Mouse (Mus musculus): ENCODE data around the gene Ring1.

Ring1 gene

DNA sequence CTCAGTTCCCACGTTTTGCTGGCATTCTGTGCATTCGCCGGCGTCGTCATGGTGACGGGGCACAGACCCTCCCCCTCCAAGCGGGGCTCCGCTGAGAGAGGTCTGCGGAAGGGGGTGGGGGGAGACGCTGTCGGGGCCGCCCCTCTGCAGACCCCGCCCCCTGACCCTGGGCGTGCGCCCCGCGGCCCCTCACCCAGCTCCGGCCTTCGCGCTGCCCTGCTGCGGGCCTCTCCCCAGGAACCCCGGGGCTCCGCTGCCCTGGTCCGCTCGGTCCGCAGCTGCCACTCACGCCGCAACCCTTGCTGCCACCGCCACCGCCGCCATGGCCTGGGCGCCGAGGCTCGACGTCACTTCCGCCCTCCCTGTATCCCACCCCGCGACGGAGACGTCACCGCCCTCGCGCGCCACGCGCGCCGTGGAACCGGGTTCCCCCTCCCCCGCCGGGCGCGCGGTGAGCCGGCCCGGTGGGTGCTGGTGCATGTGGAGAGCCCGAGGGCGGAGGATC is at the start of gene Ring1:
TSS of gene Ring1 (minus strand) at position 364 of the 505 bp plus-strand sequence.
- peak; percentile 82 to 88 for DNase-seq (ENCODE audit: low spot score in 2 of 2)

DNA sequence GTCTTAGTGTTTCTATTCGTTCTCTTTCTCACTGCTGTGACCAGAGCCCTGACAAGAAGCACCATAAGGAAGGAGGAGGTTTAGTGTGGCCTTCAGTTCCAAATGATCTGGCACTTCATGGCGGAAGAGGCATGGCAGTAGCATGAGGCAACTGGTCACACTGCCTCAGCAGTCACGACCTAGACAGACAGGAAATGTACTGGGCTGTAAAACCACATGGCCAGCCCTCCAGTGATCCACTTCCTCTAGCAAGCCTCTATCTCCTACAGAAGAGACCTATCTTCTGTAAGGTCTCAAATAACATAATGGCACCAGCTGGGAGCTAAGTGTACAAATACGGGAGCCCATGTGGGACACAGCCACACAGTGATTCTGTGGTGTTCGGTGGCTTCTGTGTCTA is 47.6 kb upstream of the Ring1 start:
- no peak for DNase-seq (ENCODE audit: low spot score in 2 of 2)

DNA sequence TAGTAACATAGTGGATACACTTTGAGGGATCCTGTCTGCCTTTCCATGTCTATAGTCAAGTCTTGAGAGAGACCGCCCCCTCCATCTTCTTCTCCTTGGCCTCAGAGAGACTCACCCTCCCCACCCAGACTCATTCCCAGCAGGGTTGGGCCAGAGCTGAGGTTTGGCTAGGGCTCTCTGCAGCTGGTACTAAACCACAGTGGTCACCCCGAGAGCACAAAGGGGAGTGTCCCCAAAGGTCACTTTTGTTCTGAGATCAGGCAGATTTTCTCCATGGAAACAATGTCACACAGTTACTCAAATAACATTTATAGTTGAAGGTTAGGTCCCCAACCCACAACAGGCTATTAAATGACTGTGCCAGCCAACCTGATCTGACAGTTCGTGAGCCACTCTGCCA is 44.4 kb upstream of the Ring1 start:
- no peak for DNase-seq (ENCODE audit: low spot score in 2 of 2)

DNA sequence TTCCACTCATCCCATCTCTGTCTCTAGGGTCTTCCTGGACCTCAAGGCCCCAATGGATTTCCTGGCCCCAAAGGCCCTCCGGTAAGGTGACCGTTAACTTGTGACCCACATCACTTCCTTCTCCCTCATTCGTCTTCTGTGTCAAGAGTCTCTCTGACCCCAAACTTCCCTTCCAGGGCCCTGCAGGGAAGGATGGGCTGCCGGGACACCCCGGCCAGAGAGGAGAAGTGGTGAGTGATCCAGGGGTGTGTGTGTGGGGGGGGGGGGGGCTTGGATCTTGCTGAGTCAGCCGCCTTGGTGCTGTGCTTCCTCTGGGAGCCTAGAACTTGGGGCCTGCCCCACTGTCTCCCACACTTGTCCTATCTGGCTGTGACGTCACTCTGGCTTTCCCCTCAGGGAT is 32.7 kb upstream of the Ring1 start:
- DNase-seq (ENCODE audit: low spot score in 2 of 2): no peak

DNA sequence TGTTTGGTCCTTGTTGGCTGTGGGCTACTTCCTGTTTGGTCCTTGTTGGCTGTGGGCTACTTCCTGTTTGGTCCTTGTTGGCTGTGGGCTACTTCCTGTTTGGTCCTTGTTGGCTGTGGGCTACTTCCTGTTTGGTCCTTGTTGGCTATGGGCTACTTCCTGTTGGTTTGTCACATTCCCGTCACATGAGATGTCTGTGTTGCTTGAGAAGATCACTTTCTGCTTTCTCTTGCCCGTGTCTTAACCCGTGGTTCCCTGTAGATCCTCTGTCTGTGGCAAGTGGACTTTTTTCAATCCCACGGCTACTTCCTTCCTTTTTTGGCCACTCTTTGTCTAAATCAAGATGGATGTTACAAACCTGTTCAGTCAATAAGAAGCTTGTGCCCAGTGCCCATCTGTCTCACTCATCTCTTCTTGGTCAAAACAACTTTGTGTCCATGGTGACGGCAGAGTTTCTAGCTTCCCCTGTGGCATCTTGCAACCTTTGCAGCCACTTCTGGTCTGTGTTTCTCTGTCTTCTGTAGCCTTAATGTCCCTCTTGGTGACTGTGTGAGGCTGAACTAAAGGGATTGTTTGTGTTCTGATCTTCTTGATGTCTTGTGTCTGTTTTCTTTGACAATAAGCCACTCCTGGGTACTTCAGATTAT is 23.0 kb upstream of the Ring1 start:
- no peak for DNase-seq (ENCODE audit: low spot score in 2 of 2)

DNA sequence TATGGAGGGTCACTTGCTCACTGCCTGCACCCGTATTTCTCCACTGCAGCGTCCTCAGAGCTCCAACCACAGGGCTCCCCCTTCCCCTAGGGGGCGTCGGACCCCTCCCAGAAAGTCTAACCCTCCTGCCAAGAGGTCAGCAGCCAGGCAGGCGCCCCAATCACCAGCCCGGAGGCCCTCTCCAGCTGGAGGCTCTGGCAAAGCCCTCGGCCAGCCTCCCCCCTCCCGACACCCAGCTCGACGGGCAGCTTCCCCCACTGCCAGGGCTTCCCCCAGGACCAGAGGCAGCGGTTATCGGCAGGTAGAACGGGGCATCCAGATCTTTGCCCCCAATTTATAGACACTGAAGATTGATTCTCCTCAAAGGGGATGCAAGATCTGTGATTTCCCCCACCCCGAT is 21.5 kb upstream of the Ring1 start:
- no peak for DNase-seq (ENCODE audit: low spot score in 2 of 2)

DNA sequence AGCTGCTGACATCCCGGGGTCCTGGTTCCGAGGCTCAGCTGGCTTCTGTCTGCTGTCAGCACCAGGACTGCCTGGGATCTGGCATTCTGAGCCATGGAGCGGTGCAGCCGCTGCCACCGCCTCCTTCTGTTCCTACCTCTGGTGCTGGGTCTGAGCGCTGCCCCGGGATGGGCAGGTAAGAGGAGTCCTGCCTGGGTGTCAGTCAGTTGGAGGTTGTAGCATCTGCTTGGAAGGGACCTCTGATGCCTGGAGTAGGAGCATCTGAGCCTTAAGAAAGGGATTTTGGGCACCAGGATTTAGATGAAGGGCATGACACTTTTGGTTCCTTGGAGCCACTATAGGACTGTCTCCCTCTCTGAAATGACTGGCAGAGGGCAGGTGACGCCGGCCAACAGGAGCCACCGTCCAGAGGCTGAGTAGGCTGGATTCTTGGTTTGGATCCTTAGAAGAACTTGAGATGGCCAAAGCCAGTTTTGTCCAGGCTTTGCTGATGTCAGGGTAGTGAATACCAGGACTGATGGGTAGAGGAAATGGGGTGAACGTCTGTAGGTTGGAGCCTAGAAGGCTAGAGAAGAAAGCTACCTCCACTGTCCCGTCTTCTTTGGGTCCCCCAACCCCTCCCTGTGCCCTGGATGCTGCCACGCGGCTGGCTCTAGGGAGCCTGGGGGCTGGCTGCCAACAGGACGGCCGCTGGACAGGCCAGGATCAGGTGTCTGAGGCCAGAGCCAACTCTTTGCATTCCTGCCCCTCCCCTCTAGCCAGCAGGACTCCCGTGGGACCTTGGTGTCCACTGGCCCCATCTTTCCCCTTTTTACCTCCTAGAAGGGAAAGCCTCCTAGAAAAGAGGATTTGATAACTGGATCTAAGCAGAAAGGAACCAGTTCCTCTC is 15.3 kb upstream of the Ring1 start:
- DNase-seq (ENCODE audit: low spot score in 2 of 2): no peak

DNA sequence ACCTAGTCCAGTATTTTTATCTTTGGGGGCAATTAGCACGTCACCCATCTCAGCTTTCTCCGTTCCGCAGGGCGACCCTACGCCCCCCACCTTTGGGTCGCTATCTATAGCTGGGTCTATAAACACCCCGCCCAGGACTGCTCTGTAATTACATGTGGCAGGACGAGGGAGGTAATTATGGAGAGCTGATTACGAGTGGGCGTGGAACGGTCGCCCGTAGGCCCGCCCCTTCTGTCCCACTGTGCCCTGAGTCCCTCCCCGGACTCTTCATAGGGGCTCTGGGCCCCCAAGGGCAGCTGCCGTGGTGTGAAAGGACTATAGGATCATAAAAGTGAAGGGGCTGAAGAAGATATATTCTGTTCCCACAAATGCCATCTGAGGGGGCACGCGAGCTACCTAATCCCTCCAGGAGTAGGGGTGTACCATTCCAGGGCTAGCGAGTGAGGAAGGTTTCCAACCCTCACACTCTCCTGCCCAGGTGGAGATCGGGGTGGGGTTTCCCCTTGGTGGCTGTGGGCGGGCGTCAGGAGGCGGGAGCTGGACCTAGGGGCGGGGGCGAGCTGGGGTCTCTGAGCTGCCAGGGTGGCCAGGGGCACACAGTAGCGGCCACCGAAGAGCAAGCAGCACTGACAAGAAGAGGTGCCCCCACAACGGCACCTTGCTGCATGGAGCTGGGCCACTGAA is 14.5 kb upstream of the Ring1 start, which contains the start of gene Col11a2:
TSS of gene Col11a2 (plus strand) at position 560 of the 684 bp plus-strand sequence.
- no peak for DNase-seq (ENCODE audit: low spot score in 2 of 2)

DNA sequence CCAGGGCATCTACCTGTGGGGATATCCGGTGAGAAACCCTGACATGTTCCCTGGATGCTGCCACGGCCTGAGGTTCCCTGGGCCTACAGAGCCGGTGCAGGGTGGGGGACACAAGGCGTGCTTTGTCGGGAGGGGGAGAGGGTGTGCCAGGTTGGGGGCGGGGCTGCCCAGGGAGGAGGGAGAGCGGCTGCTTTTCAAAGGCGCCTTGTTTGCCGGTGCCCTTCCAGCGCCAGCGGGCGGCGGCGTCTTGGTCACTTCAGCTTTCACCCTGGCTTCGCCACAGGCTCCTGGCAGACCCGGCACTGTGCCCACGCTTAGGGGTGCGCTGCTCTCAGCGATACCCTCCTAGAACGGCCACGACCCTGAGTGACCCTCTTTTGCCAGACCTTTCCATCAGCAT is 14.0 kb upstream of the Ring1 start:
- no peak for DNase-seq (ENCODE audit: low spot score in 2 of 2)

DNA sequence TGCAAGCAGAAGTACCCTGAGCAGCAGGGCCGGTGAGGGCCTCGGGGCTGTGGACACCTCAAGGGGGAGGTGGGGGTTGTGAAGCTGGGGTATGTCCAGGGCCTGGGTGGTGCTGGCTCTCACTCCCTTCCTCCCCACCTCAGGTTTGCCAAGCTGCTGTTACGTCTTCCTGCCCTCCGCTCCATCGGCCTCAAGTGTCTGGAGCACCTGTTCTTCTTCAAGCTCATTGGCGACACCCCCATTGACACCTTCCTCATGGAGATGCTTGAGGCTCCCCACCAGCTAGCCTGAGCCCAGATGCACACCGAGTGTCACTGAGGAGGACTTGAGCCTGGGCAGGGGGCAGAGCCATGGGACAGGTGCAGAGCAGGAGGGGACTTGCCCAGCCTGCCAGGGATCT is 12.8 kb upstream of the Ring1 start:
- no peak for DNase-seq (ENCODE audit: low spot score in 2 of 2)

DNA sequence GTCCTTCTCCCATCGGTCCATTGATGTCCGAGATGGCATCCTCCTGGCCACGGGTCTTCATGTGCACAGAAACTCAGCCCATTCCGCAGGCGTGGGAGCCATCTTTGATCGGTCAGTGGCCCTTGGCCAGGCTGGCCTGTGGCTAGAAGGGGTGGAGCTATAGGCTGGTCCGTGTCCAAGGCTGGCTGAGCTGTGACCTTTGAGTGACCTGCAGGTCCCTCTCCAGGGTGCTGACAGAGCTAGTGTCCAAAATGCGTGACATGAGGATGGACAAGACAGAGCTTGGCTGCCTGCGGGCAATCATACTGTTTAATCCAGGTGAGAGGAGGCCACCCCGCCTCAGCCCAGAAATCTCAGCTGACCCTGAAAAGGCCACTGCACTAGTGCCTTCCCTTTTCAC is 12.2 kb upstream of the Ring1 start:
- DNase-seq (ENCODE audit: low spot score in 2 of 2): no peak

DNA sequence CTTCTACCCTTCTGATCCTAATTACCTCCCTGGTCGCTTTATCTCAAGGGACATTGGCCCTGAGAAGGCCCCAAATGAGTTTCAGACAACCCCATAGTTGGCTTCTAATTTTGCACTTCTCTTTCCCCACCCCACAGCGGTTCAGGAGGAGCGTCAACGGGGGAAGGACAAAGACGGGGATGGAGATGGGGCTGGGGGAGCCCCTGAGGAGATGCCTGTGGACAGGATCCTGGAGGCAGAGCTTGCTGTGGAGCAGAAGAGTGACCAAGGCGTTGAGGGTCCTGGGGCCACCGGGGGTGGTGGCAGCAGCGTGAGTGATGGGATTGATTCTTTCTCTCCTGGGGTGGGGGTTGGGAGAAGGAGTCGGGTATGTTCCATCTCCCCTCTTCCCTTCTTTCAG is 11.0 kb upstream of the Ring1 start:
- no peak for DNase-seq (ENCODE audit: low spot score in 2 of 2)

DNA sequence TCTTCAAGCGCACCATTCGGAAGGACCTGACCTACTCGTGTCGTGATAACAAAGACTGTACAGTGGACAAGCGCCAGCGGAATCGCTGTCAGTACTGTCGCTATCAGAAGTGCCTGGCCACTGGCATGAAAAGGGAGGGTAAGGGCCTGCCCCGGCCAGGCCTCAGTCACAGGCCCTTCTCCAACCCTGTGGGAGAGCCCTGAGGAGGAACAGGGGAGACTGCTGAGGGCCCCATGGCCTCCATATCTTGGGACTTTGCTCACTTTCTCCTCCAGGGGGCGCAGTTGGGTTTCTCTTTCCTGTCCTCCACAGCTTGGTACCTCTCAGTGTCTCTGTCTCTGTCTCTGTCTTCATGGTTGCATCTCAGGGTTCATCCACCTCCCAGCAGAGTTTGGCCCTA is 9.6 kb upstream of the Ring1 start:
- DNase-seq (ENCODE audit: low spot score in 2 of 2): peak; percentile 77 to 89

DNA sequence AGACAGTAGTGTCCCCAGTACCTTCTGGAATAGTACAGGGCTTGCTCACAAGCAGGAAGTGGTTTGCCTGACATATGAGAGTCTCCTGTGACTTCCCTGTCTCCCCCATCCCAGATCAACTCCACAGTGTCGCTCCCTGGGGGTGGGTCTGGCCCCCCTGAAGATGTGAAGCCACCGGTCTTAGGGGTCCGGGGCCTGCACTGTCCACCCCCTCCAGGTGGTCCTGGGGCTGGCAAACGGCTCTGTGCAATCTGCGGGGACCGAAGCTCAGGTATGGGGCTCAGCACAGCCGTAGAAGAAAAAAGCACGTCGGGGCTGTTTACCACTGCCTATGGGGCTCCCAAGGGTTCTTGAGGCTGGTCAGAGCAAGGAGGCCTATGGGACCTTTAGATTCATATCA is 9.0 kb upstream of the Ring1 start:
- peak in 1 of 2 experiments; percentile 23 for DNase-seq (ENCODE audit: low spot score in 2 of 2)

DNA sequence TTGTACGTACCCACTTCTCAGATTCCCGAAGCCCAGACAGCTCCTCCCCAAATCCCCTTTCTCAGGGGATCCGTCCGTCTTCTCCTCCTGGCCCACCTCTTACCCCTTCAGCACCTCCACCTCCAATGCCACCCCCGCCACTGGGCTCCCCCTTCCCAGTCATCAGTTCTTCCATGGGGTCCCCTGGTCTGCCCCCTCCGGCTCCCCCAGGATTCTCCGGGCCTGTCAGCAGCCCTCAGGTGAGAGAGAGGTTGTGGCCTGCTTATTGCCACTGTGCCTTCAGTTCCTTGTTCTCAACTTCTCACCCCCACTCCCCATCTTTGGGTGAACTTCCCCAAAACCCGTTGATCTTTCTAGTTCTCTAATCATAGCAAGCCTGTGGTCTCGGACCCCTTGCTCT is 8.3 kb upstream of the Ring1 start:
- peak; percentile 51 to 54 for DNase-seq (ENCODE audit: low spot score in 2 of 2)

DNA sequence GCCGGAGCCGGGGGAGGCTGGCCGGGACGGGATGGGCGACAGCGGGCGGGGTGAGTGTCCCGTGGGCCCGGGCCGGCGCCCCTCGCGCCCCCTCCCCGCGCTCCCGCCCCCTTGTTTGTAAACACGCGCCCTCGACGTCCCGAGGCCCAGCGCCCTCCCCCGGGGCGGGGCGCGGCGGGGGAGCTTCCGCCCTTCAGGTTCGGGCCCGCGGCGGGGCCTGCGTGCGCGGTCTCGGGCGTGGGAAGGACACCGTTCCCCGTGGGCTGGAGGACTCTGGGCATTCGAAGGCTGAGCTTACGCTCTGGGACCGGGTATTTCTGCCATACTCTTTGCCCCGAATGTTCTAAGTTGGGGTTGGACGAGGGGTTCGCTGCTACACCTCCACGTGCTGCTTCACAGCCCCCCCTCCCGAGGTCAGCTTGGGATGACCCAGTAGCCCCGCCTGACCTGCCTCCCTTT is 7.7 kb upstream of the Ring1 start:
- DNase-seq (ENCODE audit: low spot score in 2 of 2): peak; percentile 73 to 81

DNA sequence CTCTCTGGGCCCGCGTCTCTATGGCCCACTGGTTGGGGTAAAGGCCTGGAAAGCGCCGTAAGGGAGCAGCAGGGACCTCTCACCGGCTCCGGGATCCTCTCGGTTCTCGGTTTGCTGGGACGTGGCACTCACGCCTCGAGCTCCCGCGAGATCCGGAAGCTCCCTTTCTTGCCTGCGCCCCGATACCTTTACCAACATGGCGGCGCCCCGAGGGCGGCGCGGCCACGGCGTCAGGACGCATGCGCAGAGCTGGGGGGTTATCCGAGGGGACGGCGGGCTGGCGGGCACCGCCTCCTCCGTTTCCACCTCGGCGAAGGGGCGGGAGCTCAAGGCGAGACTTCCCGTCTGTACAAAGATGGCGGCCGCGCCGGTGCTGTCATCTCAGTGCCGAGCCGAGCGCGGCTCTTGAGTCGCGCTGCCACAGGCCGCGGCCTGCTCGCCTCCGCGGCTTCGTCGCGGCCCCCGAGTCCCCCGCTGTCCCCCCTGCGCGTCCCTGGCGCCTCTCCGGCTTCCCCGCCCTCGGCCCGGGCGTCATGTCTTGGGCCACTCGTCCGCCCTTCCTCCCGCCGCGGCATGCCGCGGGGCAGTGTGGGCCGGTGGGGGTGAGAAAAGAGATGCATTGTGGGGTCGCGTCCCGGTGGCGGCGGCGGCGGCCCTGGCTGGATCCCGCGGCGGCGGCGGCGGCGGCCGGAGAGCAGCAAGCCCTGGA is 7.1 kb upstream of the Ring1 start, which contains the start of the genes Slc39a7 and Rxrb:
TSS of gene Slc39a7 (minus strand) at position 218 of the 709 bp plus-strand sequence.
TSS of gene Rxrb (plus strand) at position 348 of the 709 bp plus-strand sequence.
- DNase-seq (ENCODE audit: low spot score in 2 of 2): peak; percentile 97 to 99

DNA sequence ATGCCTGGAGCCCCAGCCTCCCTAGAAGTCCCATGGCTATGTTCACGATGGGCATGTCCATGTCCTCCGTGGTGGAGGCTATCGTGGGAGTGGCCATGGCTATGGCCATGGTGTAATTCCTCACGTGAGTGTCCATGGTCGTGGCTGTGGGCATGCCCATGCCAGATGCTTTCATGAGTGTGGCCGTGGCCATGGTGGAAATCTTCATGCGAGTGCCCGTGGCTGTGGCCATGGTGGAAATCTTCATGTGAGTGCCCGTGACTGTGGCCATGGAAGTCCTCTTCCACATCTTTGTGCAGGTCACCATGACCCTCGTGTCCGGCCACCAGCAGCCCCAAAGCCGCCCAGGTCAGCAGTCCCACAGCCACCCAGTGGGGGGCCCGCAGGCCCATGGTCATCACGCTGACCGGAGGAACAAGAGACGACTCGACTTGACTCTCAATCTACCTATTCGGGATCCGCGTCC is 6.4 kb upstream of the Ring1 start:
- peak in 1 of 2 experiments; percentile 28 for DNase-seq (ENCODE audit: low spot score in 2 of 2)

DNA sequence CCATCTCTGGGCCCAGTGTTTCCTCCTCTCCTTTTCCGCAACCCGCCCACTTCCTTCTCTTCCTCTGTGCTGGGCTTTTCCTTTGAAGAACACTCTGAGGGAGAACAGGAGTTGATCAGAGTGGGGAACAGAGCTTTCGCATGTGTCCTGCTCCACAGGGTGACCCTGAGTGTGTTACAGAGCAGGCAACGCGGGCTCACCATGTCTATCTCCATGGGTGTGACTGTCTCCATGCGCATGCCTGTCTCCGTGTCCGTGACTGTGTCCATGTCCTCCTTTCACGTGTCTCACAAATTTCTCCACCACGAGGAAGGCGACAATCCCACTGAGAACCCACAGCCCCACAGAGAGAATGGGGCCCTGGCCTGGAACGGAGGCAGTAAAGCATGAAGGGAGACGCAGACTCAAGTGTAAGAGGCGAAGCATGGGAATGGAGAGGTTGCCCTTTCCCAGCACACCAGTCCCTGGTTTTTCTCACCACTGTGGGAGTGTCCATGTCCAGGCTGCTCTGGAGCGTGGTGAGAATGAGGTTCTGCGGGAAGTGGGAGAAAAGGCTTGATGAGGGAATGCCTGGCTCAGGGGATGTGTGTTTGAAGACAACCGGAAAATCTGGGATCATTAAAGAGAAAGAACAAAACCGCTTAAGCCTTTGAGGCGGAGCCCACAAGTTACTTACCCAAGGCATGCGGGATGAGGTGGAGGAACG is 5.6 kb upstream of the Ring1 start:
- peak in 1 of 2 experiments; percentile 15 for DNase-seq (ENCODE audit: low spot score in 2 of 2)

DNA sequence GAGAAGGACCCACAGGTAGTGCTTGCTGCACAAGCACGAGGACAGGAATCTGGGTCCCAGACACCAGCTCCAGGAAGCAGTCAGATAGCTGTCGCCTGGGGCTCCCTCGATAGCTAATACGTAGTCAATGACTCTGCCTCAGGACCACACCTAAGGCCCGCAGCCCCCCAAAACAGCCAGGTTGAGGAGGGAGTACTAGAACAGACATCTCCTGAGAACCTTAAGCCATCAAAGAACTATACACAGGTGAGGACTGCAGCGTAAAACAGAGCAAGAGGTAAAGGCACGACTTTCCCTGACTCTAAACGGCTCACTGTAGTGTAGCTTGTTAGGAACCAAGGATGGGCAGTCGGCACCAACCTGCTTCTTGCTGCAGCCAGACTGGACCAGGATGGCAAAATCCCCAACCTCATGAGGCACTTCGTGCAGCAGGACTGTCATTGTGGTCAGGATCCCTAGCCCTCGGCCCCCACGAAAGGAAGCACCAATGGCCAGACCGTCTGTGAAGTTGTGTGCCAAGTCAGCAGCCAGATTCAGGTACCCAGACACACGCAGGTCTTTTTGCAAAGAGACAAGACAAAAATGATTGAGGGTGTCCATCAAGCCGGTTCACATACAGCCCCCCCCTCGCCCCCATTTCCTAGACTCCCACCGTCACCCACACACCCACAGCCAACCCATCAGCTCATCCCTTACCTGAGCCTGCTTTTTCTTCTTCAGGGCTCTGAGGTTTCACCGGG is 4.8 kb upstream of the Ring1 start:
- peak in 1 of 2 experiments; percentile 12 for DNase-seq (ENCODE audit: low spot score in 2 of 2)

Data from spleen, postnatal 10 days (tissue).